Mouse (Mus musculus): ENCODE results near the gene Gm6217.
"Not testable (repeated sequence)": the region's sequence is repeated elsewhere in the genome, so short reads cannot be mapped to it uniquely, and the experiment has no call there.

Gene Gm6217

DNA sequence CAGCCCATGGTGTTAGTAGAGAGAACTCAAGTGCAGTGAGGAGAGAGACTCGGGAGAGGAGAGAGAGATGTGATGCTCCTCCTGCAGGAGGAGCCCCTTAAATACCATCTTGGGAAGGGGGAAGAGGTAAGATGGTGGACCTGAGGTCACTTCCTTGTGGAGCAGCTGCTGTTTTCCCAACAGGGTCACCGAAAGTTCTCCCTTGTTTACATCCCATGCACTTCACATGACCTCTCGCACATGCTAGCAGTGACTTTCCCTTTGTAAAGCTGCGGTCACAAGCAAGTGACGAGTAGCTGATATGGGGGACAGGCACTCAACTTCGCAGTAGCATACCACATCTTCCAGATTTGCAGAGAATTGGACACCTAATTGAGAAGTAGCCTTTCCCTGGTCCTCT lies at the start of gene Gm6217:
Gene Gm6217, minus strand, starts transcription at position 74 of the 400 bp plus-strand sequence.
- ATAC-seq (ENCODE audit: insufficient number of reproducible peaks, low FRiP score, low TSS enrichment) = not testable (repeated sequence)

DNA sequence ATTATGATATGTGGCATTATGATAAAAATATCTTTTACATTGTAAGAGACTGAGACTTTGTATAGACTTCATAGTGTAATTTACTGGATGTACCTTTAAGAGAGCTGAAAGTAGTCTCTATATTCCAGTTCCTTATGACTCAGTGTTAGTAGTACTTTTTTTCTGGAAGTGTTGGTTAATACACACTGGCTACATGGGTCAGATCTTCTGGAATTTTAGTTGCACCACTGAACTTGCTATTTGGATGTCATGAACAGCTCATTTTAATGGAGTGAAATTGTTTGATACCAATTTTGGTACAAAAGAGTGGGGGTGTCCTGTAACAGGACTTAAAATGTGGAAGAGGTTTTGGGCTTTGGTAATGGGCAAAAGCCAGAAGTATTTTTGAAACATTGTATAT lies 46.6 kb upstream of the Gm6217 start:
- no peak for ATAC-seq (ENCODE audit: insufficient number of reproducible peaks, low FRiP score, low TSS enrichment)

GRCm38 (mm10) chr1:82975750-82976149 lies 44.6 kb upstream of the Gm6217 start:
- no peak for ATAC-seq (ENCODE audit: insufficient number of reproducible peaks, low FRiP score, low TSS enrichment)

DNA sequence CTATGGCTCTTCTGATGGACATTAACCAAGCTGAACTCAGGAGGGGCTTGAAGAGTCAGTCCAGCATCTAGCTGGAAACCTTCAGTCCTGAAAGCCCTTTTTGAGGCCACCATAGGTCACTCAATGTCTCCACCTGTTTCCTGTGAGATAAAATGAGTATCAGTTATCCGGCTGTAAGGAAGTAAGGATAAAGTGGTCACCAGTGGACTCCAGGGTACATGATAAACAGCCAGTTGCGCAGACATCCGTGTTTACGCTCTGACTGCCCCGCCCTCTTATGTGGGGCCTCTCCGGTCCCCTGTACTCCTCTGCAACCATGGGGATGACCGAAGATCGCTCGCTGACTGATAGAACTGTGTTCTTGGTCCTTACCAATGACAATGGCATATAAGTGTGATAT lies 43.1 kb upstream of the Gm6217 start:
- ATAC-seq (ENCODE audit: insufficient number of reproducible peaks, low FRiP score, low TSS enrichment) = no peak

DNA sequence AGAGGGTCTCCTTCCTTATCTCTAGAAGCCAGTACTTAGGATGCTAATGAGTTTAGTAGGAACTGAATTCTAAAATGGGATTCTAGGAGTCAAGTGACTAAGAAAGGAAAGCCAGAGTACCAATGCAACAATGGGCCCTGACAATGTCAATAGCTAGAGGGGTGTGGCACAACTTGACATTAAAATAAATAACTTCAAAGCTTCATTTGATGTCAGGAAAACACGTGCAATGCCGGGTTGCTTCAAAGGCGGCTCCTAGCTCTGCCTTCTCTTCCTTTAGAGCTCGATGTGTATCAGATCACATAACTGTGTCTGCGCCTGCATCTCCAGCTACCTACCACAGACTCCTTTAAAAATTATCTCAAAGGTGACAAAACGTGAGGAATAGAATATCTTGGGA lies 42.7 kb upstream of the Gm6217 start:
- no peak for ATAC-seq (ENCODE audit: insufficient number of reproducible peaks, low FRiP score, low TSS enrichment)

DNA sequence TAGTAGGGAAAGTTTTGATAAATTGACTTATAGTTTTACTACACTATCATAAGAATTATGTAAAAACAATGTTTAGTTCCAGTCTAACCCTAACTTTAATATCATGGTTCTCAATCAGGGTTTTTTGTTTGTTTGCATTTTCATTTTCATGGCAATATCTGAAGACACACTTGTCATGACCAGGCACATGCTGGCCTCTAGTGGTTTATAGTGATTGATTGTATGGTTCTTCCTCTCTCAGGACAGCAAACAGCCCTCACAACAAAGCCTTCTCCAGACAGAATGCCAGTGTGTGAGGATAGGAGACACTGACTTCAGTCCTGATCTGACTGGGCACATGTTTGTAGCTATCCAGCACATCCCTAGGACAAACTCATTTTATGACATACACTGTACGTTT lies 42.0 kb upstream of the Gm6217 start:
- ATAC-seq (ENCODE audit: insufficient number of reproducible peaks, low FRiP score, low TSS enrichment) = no peak

GRCm38 (mm10) chr1:82972046-82972445 lies 40.8 kb upstream of the Gm6217 start:
- ATAC-seq (ENCODE audit: insufficient number of reproducible peaks, low FRiP score, low TSS enrichment) = no peak

DNA sequence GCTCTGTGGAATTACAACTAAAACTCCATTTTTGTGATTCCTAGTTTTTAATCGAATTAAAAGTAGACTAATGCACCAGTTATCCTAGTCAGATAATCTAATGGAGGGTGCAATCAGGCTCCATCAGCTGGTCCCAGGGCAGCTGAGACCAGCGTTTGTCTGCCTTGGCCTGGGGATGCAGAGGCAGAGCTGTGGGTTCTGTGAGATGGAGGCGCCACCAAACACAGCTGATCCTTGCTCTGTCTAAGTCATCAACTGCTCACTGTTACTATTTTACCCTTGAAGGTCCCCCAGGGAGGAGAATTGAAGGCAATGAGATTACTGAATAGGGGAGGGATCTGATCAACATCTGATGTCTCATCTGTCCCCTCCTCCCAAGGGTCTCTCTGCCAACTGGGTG lies 35.2 kb upstream of the Gm6217 start:
- ATAC-seq (ENCODE audit: insufficient number of reproducible peaks, low FRiP score, low TSS enrichment) = no peak

DNA sequence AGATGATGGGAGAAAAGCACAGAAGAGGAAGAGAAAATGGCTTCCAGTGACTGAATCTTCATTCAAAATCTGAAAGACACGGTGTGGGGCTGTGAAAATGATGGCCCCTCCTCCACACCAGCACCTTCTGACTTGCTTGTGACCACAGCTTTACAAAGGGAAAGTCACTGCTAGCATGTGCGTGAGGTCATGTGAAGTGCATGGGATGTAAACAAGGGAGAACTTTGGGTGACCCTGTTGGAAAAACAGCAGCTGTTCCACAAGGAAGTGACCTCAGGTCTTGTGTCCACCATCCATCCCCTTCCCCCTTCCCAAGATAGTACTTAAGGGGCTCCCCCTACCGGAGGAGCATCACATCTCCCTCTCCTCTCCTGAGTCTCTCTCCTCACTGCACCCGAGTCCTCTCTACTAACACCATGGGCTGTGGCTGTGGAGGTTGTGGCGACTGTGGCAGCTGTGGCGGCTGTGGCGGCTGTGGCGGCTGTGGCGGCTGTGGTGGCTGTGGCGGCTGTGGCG lies 28.7 kb upstream of the Gm6217 start, which contains the start of gene Gm47955:
Gene Gm47955, plus strand, starts transcription at position 417 of the 516 bp plus-strand sequence.
- no peak for ATAC-seq (ENCODE audit: insufficient number of reproducible peaks, low FRiP score, low TSS enrichment)

GRCm38 (mm10) chr1:82955913-82956312 lies 24.7 kb upstream of the Gm6217 start, which contains the start of gene Gm7544:
Gm7544 (minus strand) TSS chr1:82956013.
- ATAC-seq (ENCODE audit: insufficient number of reproducible peaks, low FRiP score, low TSS enrichment) = not testable (repeated sequence)

- ATAC-seq (ENCODE audit: insufficient number of reproducible peaks, low FRiP score, low TSS enrichment) = no peak
These were observed 17.4 kb upstream of the Gm6217 start for GRCm38 (mm10) chr1:82948601-82949000.

GRCm38 (mm10) chr1:82946029-82946428 lies 14.8 kb upstream of the Gm6217 start:
- not testable (repeated sequence) for ATAC-seq (ENCODE audit: insufficient number of reproducible peaks, low FRiP score, low TSS enrichment)

GRCm38 (mm10) chr1:82943295-82943694 lies 12.1 kb upstream of the Gm6217 start, which contains the start of gene A030003K21Rik:
A030003K21Rik (minus strand) TSS chr1:82943388.
- ATAC-seq (ENCODE audit: insufficient number of reproducible peaks, low FRiP score, low TSS enrichment) = not testable (repeated sequence)

DNA sequence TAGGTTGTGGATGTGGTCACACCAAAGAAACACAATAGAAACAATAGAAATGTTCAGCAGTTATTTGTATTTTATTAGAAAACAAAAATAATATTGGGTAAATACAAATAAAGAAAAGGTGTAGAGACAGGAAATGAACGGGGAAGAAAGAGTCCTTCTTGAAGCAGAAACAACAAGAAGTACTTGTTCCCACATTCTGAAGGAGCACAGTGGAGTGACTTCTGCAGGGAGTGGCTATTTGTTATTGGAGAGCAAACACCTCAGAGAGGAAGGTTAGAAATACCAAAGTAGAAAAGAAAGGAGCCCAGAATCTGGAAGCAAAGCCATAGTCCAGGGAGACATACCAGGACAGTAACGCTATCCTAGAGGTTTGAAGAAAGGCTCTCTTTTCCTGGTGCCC lies 11.3 kb upstream of the Gm6217 start:
- not testable (repeated sequence) for ATAC-seq (ENCODE audit: insufficient number of reproducible peaks, low FRiP score, low TSS enrichment)

GRCm38 (mm10) chr1:82938666-82939065 lies 7.5 kb upstream of the Gm6217 start:
- no peak for ATAC-seq (ENCODE audit: insufficient number of reproducible peaks, low FRiP score, low TSS enrichment)

GRCm38 (mm10) chr1:82930558-82930957 lies 641 bp downstream of the Gm6217 start:
- not testable (repeated sequence) for ATAC-seq (ENCODE audit: insufficient number of reproducible peaks, low FRiP score, low TSS enrichment)

DNA sequence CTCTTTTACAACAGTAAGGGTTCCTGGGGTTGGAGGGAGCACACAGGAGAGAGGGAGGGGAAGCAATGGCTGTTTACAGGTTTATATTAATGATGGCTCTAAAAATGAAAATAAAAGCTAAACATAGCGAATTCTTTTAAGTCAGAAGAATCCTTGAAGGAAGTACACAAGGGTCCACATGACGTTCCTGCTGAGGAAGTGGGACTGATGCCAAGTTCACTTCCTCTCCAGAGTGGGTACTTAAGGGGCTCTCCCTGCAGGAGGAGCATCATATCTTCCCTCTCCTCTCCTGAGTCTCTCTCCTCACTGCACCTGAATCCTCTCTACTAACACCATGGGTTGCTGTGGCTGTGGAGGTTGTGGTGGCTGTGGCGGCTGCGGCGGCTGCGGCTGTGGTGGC lies 6.5 kb downstream of the Gm6217 start, which contains the start of gene A030014E15Rik:
Gene A030014E15Rik, plus strand, starts transcription at position 268 of the 400 bp plus-strand sequence.
- no peak for ATAC-seq (ENCODE audit: insufficient number of reproducible peaks, low FRiP score, low TSS enrichment)

GRCm38 (mm10) chr1:82913434-82913833 lies 17.8 kb downstream of the Gm6217 start:
- not testable (repeated sequence) for ATAC-seq (ENCODE audit: insufficient number of reproducible peaks, low FRiP score, low TSS enrichment)

GRCm38 (mm10) chr1:82913025-82913424 lies 18.2 kb downstream of the Gm6217 start, which contains the start of gene A030005L19Rik:
A030005L19Rik (plus strand) TSS chr1:82913325.
- no peak for ATAC-seq (ENCODE audit: insufficient number of reproducible peaks, low FRiP score, low TSS enrichment)

DNA sequence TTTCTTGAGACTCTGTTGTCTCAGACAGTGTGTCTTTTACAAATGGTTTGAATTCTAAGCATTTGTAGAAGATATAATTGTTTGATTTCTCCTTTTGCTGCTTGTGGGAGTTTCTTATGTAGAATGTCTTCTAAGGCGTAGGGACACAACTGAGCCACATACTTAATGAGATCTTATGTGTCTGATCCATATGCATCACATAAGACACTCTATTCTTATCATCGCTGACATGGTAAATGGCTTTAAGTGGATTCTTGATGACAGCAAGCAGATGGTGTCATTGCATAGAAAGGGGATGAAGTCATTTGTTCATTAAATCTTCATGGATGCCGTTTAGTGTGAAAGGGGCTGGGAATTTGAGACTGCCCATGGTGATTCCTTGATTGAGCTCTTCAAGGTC lies 25.3 kb downstream of the Gm6217 start:
- no peak for ATAC-seq (ENCODE audit: insufficient number of reproducible peaks, low FRiP score, low TSS enrichment)

- ATAC-seq (ENCODE audit: insufficient number of reproducible peaks, low FRiP score, low TSS enrichment) = no peak
These were observed 30.0 kb downstream of the Gm6217 start for GRCm38 (mm10) chr1:82901201-82901600.

DNA sequence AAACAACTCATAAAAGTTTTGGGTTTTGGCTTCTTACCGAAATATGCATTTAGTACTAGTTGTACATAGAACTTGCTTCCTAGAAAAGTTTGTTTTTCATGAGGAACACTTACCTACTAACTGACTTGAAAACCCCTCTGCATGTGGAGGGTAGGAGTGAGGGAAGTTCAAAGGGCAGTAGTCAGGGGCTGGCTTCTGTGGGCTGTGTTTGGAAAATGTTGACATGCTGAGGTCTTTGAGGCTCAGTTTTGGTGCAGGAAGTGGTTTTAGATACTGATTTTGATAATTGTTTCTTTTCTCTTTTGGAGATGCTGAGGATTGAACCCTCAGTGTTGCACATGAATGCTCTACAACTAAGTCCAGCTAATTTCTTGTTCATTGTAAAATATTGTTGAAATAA lies 30.6 kb downstream of the Gm6217 start:
- no peak for ATAC-seq (ENCODE audit: insufficient number of reproducible peaks, low FRiP score, low TSS enrichment)

Measured in cerebellum, adult (tissue).